Mouse (Mus musculus): ENCODE data around the gene Kantr.

Gene Kantr

GRCm38 (mm10) chrX:152279384-152279783 is 47.9 kb downstream of the Kantr start:
- DNase-seq, result no peak

DNA sequence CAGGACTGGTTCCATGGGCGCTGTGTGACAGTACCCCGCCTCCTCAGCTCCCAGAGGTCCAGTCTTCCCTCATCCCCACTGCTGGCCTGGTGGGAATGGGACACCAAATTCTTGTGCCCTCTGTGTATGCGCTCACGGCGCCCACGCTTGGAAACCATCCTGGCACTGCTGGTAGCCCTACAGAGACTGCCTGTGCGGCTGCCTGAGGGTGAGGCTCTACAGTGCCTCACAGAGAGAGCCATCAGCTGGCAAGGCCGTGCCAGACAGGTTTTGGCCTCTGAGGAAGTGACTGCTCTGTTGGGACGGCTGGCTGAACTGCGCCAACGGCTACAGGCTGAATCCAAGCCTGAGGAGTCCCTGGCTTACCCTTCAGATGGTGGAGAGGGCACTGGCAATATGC is 56.1 kb downstream of the Kantr start:
- no peak for DNase-seq
